Mouse (Mus musculus): ENCODE results near the gene Akr1a1.

GRCm38 (mm10) chr4:116669291-116669690 lies 17.8 kb upstream of the Akr1a1 start:
- TF ChIP-seq CTCF (IDR thresholded peaks at IDR 0.05; ENCODE audit: borderline replicate concordance, insufficient read depth, low read length): no peak
- no peak for TF ChIP-seq POLR2A (IDR thresholded peaks at IDR 0.05; ENCODE audit: low read depth, low read length)
